Mouse (Mus musculus) stomach, postnatal 0 days (tissue): Measurements from ENCODE around the gene Mgat4e. TPM values are rescaled to one million over a fixed set of nuclear protein-coding genes. Genes with fewer than 3 reads are reported as not detected.

Source experiments
- ATAC-seq: fragments of 200-750 bp; cut with Nextera tagmentation; 2 replicates; pipeline ENCODE4 v1.8.0; 2017; ENCODE audit not compliant: low FRiP score, low TSS enrichment
- DNase-seq: peaks from one replicate; pipeline ENCODE4 v3.0.0-alpha.2; 2016; ENCODE audit warnings: low spot score
- H3K27ac ChIP-seq: fragments of 300-500 bp; sonication (generic); replicated peaks from 2 replicates; pipeline ENCODE4 v1.5.1; 2014; ENCODE audit warnings: mild to moderate bottlenecking, control low read depth
- H3K27me3 ChIP-seq: fragments of 300-500 bp; sonication (generic); 2 replicates; pipeline ENCODE4 v1.6.1; 2014; ENCODE audit warnings: low read length; ENCODE audit not compliant: control insufficient read depth, insufficient read depth
- H3K36me3 ChIP-seq: fragments of 300-500 bp; sonication (generic); 2 replicates; pipeline ENCODE4 v1.6.1; 2014; ENCODE audit warnings: low read length, mixed read lengths; ENCODE audit not compliant: control insufficient read depth, insufficient read depth
- H3K4me1 ChIP-seq: fragments of 300-500 bp; sonication (generic); replicated peaks from 2 replicates; pipeline ENCODE4 v1.6.1; 2014; ENCODE audit warnings: antibody characterized with exemption; ENCODE audit not compliant: control insufficient read depth, insufficient read depth
- H3K4me2 ChIP-seq: fragments of 300-500 bp; sonication (generic); replicated peaks from 2 replicates; pipeline ENCODE4 v1.6.1; 2014; ENCODE audit warnings: low read depth, mild to moderate bottlenecking, control low read depth, moderate library complexity
- H3K4me3 ChIP-seq: fragments of 300-500 bp; sonication (generic); 2 replicates; pipeline ENCODE4 v1.5.1; 2014; ENCODE audit warnings: low read depth, low read length, control low read depth
- H3K9ac ChIP-seq: fragments of 300-500 bp; sonication (generic); 2 replicates; pipeline ENCODE4 v1.6.1; 2014; ENCODE audit warnings: mild to moderate bottlenecking, low read length, control low read depth, mixed read lengths
- H3K9me3 ChIP-seq: fragments of 300-500 bp; sonication (generic); 2 replicates; pipeline ENCODE4 v1.6.1; 2016; ENCODE audit warnings: low read length; ENCODE audit not compliant: control insufficient read depth
- CTCF ChIP-seq: IDR thresholded peaks from 2 replicates; pipeline ENCODE4 v1.5.1; 2016; ENCODE audit warnings: antibody characterized with exemption, low read depth, mild to moderate bottlenecking, moderate library complexity
- EP300 ChIP-seq: optimal IDR thresholded peaks from 2 replicates; pipeline ENCODE3; 2016; ENCODE audit warnings: antibody characterized with exemption
- WGBS: fragments of 180-500 bp; shearing (Covaris S2); extraction: QIAGEN DNeasy Blood & Tissue Kit; methylation state at CpG from one replicate; pipeline ENCODE4 v1.1.7; 2014; 5-methylcytosine and 5-hydroxymethylcytosine counted together
- polyA plus RNA-seq: library from polyadenylated mRNA; unstranded; fragments of >200 nt; fragmentation: Nextera tagmentation; extraction: Ambion mirVana; gene quantifications from 2 replicates; pipeline ENCODE4 v1.2.1, GENCODE M21; 2015

Mgat4e gene
- polyA plus RNA-seq, 1 experiment from 2014 or later: not detected

- H3K9ac ChIP-seq: no peak overlapping the region
- TF ChIP-seq CTCF (no peak), EP300 (no peak)
- H3K4me2 ChIP-seq: no peak overlapping the region
- H3K4me1 ChIP-seq: no peaks in the 10 kb centered on the region; the same call in 1 of the 2 replicates
- no peak overlapping the region for H3K4me3 ChIP-seq
- no peak for DNase-seq
- H3K36me3 ChIP-seq: no peaks in the 10 kb centered on the region
- H3K27me3 ChIP-seq: no peaks in the 10 kb centered on the region
- ATAC-seq: no peak
- WGBS: 80% methylated on average over 3 of the region's 3 CpGs
- no peak overlapping the region for H3K27ac ChIP-seq
- no peaks in the 10 kb centered on the region for H3K9me3 ChIP-seq
Observed at GRCm38 (mm10) chr1:134563726-134564125, 14.2 kb upstream of the Mgat4e start.

- Histone ChIP-seq H3K36me3 (no peaks in the 10 kb centered on the region), H3K4me2 (peak overlapping the region; percentile 82), H3K4me1 (no peaks in the 10 kb centered on the region; the same call in 1 of the 2 replicates), H3K27me3 (no peaks in the 10 kb centered on the region), H3K9me3 (no peaks in the 10 kb centered on the region), H3K4me3 (no peak overlapping the region), H3K9ac (no peak overlapping the region), H3K27ac (no peak overlapping the region)
- ATAC-seq (no peak), DNase-seq (no peak)
- TF ChIP-seq EP300 (no peak), CTCF (no peak)
Observed at GRCm38 (mm10) chr1:134562457-134562856, 13.0 kb upstream of the Mgat4e start.

GRCm38 (mm10) chr1:134561770-134562143 lies 12.3 kb upstream of the Mgat4e start:
- Histone ChIP-seq H3K27me3 (no peaks in the 10 kb centered on the region), H3K9ac (peak overlapping the region; percentile 98), H3K9me3 (no peaks in the 10 kb centered on the region), H3K36me3 (no peaks in the 10 kb centered on the region), H3K4me1 (no peaks in the 10 kb centered on the region; the same call in 1 of the 2 replicates), H3K27ac (no peak overlapping the region), H3K4me2 (peak overlapping the region; percentile 82), H3K4me3 (peak overlapping the region; percentile 98)
- ATAC-seq: no peak
- DNase-seq: no peak
- WGBS: 7% methylated on average over 7 of the region's 7 CpGs
- TF ChIP-seq EP300 (no peak), CTCF (no peak)

- Histone ChIP-seq H3K27me3 (no peaks in the 10 kb centered on the region), H3K4me2 (peak overlapping the region; percentile 82), H3K4me1 (no peaks in the 10 kb centered on the region; the same call in 1 of the 2 replicates), H3K36me3 (no peaks in the 10 kb centered on the region), H3K9ac (peak overlapping the region; percentile 98), H3K9me3 (no peaks in the 10 kb centered on the region), H3K27ac (peak overlapping the region; percentile 98), H3K4me3 (peak overlapping the region; percentile 98)
- 0% methylated on average over 18 of the region's 76 CpGs for WGBS
- TF ChIP-seq EP300 (no peak), CTCF (no peak)
- ATAC-seq: peak; percentile 13; the same call in 1 of the 2 replicates
- peak; percentile 70 for DNase-seq
Observed at GRCm38 (mm10) chr1:134560801-134561769, 11.6 kb upstream of the Mgat4e start.

- no peaks in the 10 kb centered on the region for H3K27me3 ChIP-seq
- no peak for TF ChIP-seq CTCF
- no peak for TF ChIP-seq EP300
- peaks cover 2% of the 10 kb centered on the region; the same call in 1 of the 2 replicates for H3K4me1 ChIP-seq
- H3K9me3 ChIP-seq: no peaks in the 10 kb centered on the region
- H3K27ac ChIP-seq: peak overlapping the region; percentile 98
- ATAC-seq: peak; percentile 38
- peak; percentile 70 for DNase-seq
- peak overlapping the region; percentile 82 for H3K4me2 ChIP-seq
- peak overlapping the region; percentile 98 for H3K4me3 ChIP-seq
- peak overlapping the region; percentile 98 for H3K9ac ChIP-seq
- WGBS: under 1% methylated on average over 29 of the region's 50 CpGs
- H3K36me3 ChIP-seq: no peaks in the 10 kb centered on the region
Observed at GRCm38 (mm10) chr1:134560396-134560795, 10.9 kb upstream of the Mgat4e start.

GRCm38 (mm10) chr1:134559976-134560375 lies 10.5 kb upstream of the Mgat4e start, which contains the start of gene Kdm5b:
Gene Kdm5b (plus strand): TSS chr1:134560171.
- Histone ChIP-seq H3K4me2 (peak within 1 kb of the TSS; percentile 82), H3K9me3 (no peaks in the 10 kb centered on the region), H3K4me3 (peak within 1 kb of the TSS; percentile 98), H3K4me1 (peaks cover 2% of the 10 kb centered on the region; the same call in 1 of the 2 replicates), H3K27me3 (no peaks in the 10 kb centered on the region), H3K36me3 (no peaks in the 10 kb centered on the region), H3K9ac (peak within 1 kb of the TSS; percentile 98), H3K27ac (peak within 1 kb of the TSS; percentile 98)
- WGBS: under 1% methylated on average over 34 of the region's 34 CpGs
- DNase-seq: peak; percentile 91
- TF ChIP-seq EP300: no peak
- peak; percentile 24 for TF ChIP-seq CTCF
- ATAC-seq: peak; percentile 39
